Mouse (Mus musculus): ENCODE measurements around the gene 4930556J24Rik. TPM values are rescaled to one million over a fixed set of nuclear protein-coding genes. Genes with fewer than 3 reads are reported as not detected.

The 4930556J24Rik gene
- total and polyA plus RNA-seq, 2 experiments from 2014 or later, result not detected

DNA sequence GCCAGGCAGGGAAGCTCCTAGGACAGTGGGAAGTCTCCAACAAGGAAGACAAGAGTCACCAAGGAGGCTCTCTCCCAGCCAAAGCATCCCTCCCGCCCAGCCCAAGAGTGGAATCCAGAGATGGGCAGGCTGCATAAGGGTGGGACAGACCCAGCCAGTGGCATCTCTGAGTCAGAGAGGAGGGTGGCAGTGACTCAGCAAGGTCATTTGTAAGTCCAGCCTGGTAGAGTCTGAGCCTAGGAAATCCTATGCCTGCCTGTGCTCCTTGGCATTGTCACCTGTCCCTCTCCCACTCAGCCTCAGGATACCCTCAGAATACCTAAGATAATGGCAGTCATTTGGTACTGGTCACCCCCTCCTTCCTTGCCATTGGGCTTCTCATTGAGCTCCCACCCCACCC is 71.1 kb downstream of the 4930556J24Rik start:
- Histone ChIP-seq H3K4me1 (ENCODE audit: insufficient read depth) (peaks cover 8% of the 10 kb centered on the region; the same call in 1 of the 2 replicates), H3K27me3 (ENCODE audit: insufficient read depth, low read length) (no peaks in the 10 kb centered on the region), H3K9me3 (ENCODE audit: low read length) (no peaks in the 10 kb centered on the region), H3K4me2 (ENCODE audit: low read depth) (no peak overlapping the region), H3K36me3 (ENCODE audit: insufficient read depth) (peaks cover 22% of the 10 kb centered on the region), H3K4me3 (ENCODE audit: low read depth, low read length) (no peak overlapping the region), H3K27ac (ENCODE audit: low read depth, low read length) (no peak overlapping the region), H3K9ac (no peak overlapping the region)
- no peak for TF ChIP-seq CTCF (IDR thresholded peaks at IDR 0.05; ENCODE audit: low read depth)
- WGBS, result 93% methylated on average over 1 of the region's 1 CpGs
- 0 out of 2 replicates have a peak, but pooled peaks have one; percentile 12 for ATAC-seq
- DNase-seq, result no peak

DNA sequence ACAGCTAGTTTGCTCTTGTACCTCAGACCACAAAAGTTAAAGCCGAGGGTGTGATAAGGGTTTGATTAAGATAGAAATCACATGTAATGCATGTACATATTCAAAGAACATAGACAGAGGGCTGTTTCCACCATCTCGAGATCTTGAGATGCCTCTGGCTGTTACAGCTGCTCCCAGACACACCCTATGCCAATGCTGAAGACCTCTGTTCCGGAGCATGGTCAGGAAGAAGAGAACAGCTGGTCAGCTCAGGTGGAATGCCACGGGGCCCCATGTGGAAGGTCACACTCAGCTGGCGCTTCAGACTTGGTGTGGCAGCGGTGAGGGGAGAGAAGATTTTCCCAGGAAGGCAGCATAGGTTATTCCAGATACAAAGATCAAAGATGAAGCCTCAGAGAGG is 71.9 kb downstream of the 4930556J24Rik start:
- ATAC-seq, result no peak
- Histone ChIP-seq H3K4me3 (ENCODE audit: low read depth, low read length) (no peak overlapping the region), H3K4me1 (ENCODE audit: insufficient read depth) (0 out of 2 replicates have a peak, but pooled peaks cover 1% of the 10 kb centered on the region), H3K27ac (ENCODE audit: low read depth, low read length) (no peak overlapping the region), H3K36me3 (ENCODE audit: insufficient read depth) (peaks cover 22% of the 10 kb centered on the region), H3K27me3 (ENCODE audit: insufficient read depth, low read length) (no peaks in the 10 kb centered on the region), H3K4me2 (ENCODE audit: low read depth) (no peak overlapping the region), H3K9ac (no peak overlapping the region), H3K9me3 (ENCODE audit: low read length) (no peaks in the 10 kb centered on the region)
- no peak for TF ChIP-seq CTCF (IDR thresholded peaks at IDR 0.05; ENCODE audit: low read depth)
- no peak for DNase-seq
- 87% methylated on average over 6 of the region's 6 CpGs for WGBS

DNA sequence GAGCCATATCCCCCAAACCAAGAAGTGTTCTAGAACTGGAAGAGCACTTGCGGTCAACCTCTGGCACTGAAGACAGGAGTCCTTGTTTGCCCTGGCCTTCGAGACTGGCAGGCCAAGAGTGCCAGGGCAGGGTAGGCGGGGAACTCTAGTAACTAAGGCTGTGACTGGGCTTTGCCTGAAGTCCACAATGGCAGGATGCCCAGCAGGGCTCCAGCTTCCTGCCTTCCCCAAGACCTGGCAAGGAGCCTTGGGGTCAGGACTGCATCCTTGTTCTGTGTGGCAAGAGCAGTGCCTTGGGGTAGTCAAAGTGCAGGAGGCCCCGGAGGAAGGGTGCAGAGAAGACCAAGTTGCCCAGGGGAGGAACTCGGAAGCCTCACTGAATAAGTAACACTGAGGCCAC is 73.5 kb downstream of the 4930556J24Rik start:
- no peaks in the 10 kb centered on the region for H3K9me3 ChIP-seq (ENCODE audit: low read length)
- H3K9ac ChIP-seq, result no peak overlapping the region
- peaks cover 28% of the 10 kb centered on the region for H3K36me3 ChIP-seq (ENCODE audit: insufficient read depth)
- H3K4me1 ChIP-seq (ENCODE audit: insufficient read depth), result no peaks in the 10 kb centered on the region
- H3K4me3 ChIP-seq (ENCODE audit: low read depth, low read length), result no peak overlapping the region
- H3K4me2 ChIP-seq (ENCODE audit: low read depth), result no peak overlapping the region
- 78% methylated on average over 5 of the region's 5 CpGs for WGBS
- DNase-seq (peak; percentile 39), ATAC-seq (peak; percentile 66)
- no peak for TF ChIP-seq CTCF (IDR thresholded peaks at IDR 0.05; ENCODE audit: low read depth)
- no peaks in the 10 kb centered on the region for H3K27me3 ChIP-seq (ENCODE audit: insufficient read depth, low read length)
- H3K27ac ChIP-seq (ENCODE audit: low read depth, low read length), result no peak overlapping the region

DNA sequence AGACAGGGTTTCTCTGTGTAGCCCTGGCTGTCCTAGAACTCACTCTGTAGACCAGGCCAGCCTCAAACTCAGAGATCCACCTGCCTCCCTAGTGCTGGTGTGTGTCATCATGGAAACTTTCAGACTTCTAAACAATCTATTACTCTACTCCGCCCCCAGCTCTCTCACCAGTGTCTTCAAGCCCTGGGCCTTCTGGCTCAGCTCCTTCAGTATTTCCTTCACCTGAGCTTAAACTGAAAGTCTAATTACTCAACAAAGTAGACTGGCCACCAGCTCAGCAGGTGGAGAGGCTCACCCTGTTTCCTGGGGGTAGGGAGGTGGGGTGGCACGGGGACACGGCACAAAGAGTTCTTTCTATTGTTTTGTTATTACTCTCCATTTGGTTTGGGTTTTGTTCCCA is 74.1 kb downstream of the 4930556J24Rik start:
- Histone ChIP-seq H3K4me2 (ENCODE audit: low read depth) (no peak overlapping the region), H3K27ac (ENCODE audit: low read depth, low read length) (no peak overlapping the region), H3K36me3 (ENCODE audit: insufficient read depth) (peaks cover 28% of the 10 kb centered on the region), H3K9me3 (ENCODE audit: low read length) (no peaks in the 10 kb centered on the region), H3K4me3 (ENCODE audit: low read depth, low read length) (no peak overlapping the region), H3K27me3 (ENCODE audit: insufficient read depth, low read length) (no peaks in the 10 kb centered on the region), H3K4me1 (ENCODE audit: insufficient read depth) (no peaks in the 10 kb centered on the region), H3K9ac (no peak overlapping the region)
- DNase-seq (no peak), ATAC-seq (no peak)
- no peak for TF ChIP-seq CTCF (IDR thresholded peaks at IDR 0.05; ENCODE audit: low read depth)
- 79% methylated on average over 3 of the region's 3 CpGs for WGBS

- ATAC-seq (no peak), DNase-seq (no peak)
- H3K4me2 ChIP-seq (ENCODE audit: low read depth), result no peak overlapping the region
- peaks cover 9% of the 10 kb centered on the region; the same call in 1 of the 2 replicates for H3K36me3 ChIP-seq (ENCODE audit: insufficient read depth)
- H3K9ac ChIP-seq, result no peak overlapping the region
- 88% methylated on average over 6 of the region's 6 CpGs for WGBS
- no peaks in the 10 kb centered on the region for H3K27me3 ChIP-seq (ENCODE audit: insufficient read depth, low read length)
- H3K9me3 ChIP-seq (ENCODE audit: low read length), result no peaks in the 10 kb centered on the region
- TF ChIP-seq CTCF (IDR thresholded peaks at IDR 0.05; ENCODE audit: low read depth), result no peak
- no peaks in the 10 kb centered on the region for H3K4me1 ChIP-seq (ENCODE audit: insufficient read depth)
- H3K27ac ChIP-seq (ENCODE audit: low read depth, low read length), result no peak overlapping the region
- no peak overlapping the region for H3K4me3 ChIP-seq (ENCODE audit: low read depth, low read length)
Measured at GRCm38 (mm10) chr11:3900296-3900695, 76.3 kb downstream of the 4930556J24Rik start.

- Histone ChIP-seq H3K4me2 (ENCODE audit: low read depth) (no peak overlapping the region), H3K4me1 (ENCODE audit: insufficient read depth) (peaks cover 8% of the 10 kb centered on the region), H3K27ac (ENCODE audit: low read depth, low read length) (no peak overlapping the region), H3K9ac (no peak overlapping the region), H3K36me3 (ENCODE audit: insufficient read depth) (peaks cover 9% of the 10 kb centered on the region; the same call in 1 of the 2 replicates), H3K27me3 (ENCODE audit: insufficient read depth, low read length) (no peaks in the 10 kb centered on the region), H3K9me3 (ENCODE audit: low read length) (no peaks in the 10 kb centered on the region), H3K4me3 (ENCODE audit: low read depth, low read length) (no peak overlapping the region; the same call in 1 of the 2 replicates)
- WGBS, result 79% methylated on average over 1 of the region's 1 CpGs
- DNase-seq, result no peak
- no peak for TF ChIP-seq CTCF (IDR thresholded peaks at IDR 0.05; ENCODE audit: low read depth)
- ATAC-seq, result no peak
Measured at GRCm38 (mm10) chr11:3895933-3896332, 80.6 kb downstream of the 4930556J24Rik start.

DNA sequence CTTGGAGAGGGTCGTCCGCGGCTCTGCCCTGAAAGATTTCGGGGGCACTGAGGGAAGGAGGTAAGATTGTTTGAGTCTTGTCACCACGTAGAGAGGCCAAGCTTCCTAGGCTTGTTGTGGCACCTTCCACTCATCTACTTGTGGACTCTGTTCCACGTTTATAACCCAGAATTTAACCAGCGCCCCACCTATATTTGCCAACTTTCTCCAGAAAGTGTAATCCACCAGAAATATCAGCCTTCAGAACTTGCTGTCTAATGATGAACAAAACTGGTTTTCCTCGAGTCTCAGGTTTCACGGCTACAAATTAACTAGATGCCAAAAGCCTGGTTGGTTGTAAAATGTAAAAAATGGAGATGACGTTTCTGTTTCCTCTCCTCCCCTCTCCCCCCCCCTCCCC is 81.1 kb downstream of the 4930556J24Rik start:
- Histone ChIP-seq H3K36me3 (ENCODE audit: insufficient read depth) (peaks cover 9% of the 10 kb centered on the region; the same call in 1 of the 2 replicates), H3K4me1 (ENCODE audit: insufficient read depth) (peaks cover 8% of the 10 kb centered on the region), H3K9me3 (ENCODE audit: low read length) (no peaks in the 10 kb centered on the region), H3K4me3 (ENCODE audit: low read depth, low read length) (peak overlapping the region; percentile 52), H3K4me2 (ENCODE audit: low read depth) (peak overlapping the region; percentile 88), H3K9ac (peak overlapping the region; percentile 68), H3K27ac (ENCODE audit: low read depth, low read length) (peak overlapping the region; percentile 82), H3K27me3 (ENCODE audit: insufficient read depth, low read length) (no peaks in the 10 kb centered on the region)
- ATAC-seq (no peak; the same call in 1 of the 2 replicates), DNase-seq (no peak)
- 4% methylated on average over 10 of the region's 10 CpGs for WGBS
- no peak for TF ChIP-seq CTCF (IDR thresholded peaks at IDR 0.05; ENCODE audit: low read depth)
